Mouse (Mus musculus): ENCODE data around the gene Lrrtm1. TPM values are rescaled to one million over a fixed set of nuclear protein-coding genes. Genes with fewer than 3 reads are reported as not detected.

Gene Lrrtm1
- polyA plus RNA-seq, 1 experiment from 2014 or later: not detected

DNA sequence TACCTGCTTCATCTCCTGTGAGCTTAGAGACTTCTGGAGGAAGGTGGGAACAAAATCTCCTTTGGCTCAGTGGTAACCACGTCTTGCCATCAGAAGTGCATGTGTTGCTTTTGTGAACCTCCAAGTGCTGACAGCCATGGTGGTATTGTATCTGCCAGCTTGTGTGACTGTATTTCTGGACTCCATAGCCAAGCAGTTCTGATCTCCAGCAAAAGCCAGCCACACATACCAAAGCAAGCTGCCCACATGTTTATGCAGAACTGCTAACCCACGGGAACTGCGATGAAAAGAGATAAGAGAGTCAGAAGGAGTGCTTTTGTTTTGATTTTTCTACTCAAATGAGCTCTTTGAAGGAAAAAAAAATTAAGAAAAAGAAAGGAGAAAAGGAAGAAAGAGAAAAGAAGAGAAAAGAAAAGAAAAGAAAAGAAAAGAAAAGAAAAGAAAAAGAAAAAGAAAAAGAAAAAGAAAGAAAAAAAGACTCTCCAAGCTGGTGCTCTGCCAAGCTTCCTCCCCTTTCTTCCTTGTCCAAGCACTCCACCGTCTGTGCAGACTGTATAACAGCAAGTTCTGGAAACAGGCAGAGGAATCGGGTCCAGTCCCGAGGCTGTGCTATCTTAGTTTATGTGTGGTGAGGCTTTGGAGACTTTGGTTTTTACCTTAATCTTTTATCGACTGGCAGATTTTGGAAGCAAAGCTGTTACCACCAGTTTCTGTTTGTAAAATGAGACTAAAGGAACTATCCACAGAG is 15.0 kb downstream of the Lrrtm1 start:
- H3K27ac ChIP-seq: no peak overlapping the region
- no peak overlapping the region for H3K4me3 ChIP-seq (ENCODE audit: inconsistent target)
- WGBS (ENCODE audit: missing documents): 34% methylated on average over 7 of the region's 7 CpGs
- H3K79me2 ChIP-seq (ENCODE audit: inconsistent target): no peaks in the 10 kb centered on the region
- no peaks in the 10 kb centered on the region for H3K36me3 ChIP-seq (ENCODE audit: inconsistent target)

DNA sequence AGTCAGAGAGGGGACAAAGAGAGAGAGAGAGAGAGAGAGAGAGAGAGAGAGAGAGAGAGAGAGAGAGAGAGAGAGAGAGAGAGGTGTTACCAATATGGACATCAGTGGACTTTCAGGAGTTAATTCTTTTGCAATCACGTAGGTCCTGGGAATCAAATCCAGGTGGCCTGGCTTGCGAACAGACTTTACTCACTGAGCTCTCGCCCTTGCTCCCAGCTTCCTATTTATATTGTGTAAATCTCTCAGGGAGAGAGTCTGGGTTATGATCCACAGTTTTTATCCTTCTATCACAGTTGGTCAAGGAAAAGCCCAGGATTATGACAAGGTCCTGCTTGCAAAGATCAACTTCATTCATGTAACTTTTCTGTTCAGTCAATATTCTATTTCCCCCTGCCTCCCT is 22.7 kb downstream of the Lrrtm1 start:
- no peak overlapping the region for H3K27ac ChIP-seq
- no peaks in the 10 kb centered on the region for H3K36me3 ChIP-seq (ENCODE audit: inconsistent target)
- no peak overlapping the region for H3K4me3 ChIP-seq (ENCODE audit: inconsistent target)
- 87% methylated on average over 3 of the region's 3 CpGs for WGBS (ENCODE audit: missing documents)
- no peaks in the 10 kb centered on the region for H3K79me2 ChIP-seq (ENCODE audit: inconsistent target)

DNA sequence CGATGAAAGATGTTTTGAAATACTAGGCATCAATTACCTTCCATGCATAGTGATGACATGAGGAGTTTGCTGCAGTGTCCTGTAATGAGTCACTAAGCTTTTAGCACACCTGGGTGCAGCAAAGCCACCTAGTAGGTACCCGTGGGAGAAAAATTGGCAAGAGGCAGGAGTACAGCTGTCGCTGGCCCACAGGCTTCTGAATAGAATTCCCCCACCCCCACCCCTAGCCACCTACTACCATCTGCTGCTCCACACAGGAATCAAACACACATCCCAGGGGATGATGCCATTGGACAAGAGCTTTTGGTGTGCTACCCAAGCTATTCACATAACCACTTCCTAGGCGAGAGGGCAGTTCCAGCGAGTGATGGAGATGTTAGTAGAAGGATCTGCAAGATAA is 36.3 kb downstream of the Lrrtm1 start:
- no peaks in the 10 kb centered on the region for H3K36me3 ChIP-seq (ENCODE audit: inconsistent target)
- no peak overlapping the region for H3K4me3 ChIP-seq (ENCODE audit: inconsistent target)
- H3K79me2 ChIP-seq (ENCODE audit: inconsistent target): no peaks in the 10 kb centered on the region
- no peak overlapping the region for H3K27ac ChIP-seq
- WGBS (ENCODE audit: missing documents): 94% methylated on average over 5 of the region's 5 CpGs

DNA sequence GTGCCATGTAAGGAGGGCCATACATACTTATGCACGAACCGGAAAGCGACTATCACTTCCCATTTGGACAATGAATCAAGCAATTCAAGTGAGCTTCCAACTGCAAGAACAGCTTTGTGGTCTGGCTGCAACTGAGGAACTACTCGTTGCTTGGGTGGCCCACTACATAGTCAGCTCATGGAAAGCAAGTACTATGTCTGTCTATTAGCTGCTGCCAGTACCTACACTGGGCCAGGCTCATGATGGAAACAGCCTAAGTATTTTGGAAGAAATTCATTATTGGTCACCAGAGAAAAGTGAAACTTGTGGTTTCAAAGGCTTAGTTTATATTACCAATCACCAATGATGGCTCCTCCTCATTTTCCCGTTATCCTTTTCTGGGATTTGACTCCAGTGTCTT is 43.8 kb downstream of the Lrrtm1 start:
- Histone ChIP-seq H3K27ac (no peak overlapping the region), H3K4me3 (ENCODE audit: inconsistent target) (no peak overlapping the region), H3K79me2 (ENCODE audit: inconsistent target) (no peaks in the 10 kb centered on the region), H3K36me3 (ENCODE audit: inconsistent target) (no peaks in the 10 kb centered on the region)
- 81% methylated on average over 5 of the region's 5 CpGs for WGBS (ENCODE audit: missing documents)

DNA sequence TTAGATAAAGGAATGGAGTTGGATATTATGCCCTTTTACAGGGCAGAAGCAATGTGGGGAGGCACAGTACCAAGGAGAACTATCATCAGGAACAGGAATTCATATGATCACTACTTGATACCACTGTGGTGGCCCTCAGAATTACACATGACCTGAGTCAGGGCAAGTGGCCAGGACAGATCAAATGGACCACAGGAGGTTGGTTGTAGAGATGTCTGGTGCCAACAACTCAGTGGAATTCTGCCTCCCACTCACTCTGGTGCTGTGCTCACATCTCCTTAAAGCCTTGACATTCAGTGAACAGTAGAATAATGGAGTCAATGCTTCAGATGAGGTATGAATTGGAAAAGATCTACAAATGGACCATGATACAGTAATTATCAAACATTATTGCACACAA is 45.9 kb downstream of the Lrrtm1 start:
- H3K79me2 ChIP-seq (ENCODE audit: inconsistent target): no peaks in the 10 kb centered on the region
- H3K36me3 ChIP-seq (ENCODE audit: inconsistent target): no peaks in the 10 kb centered on the region
- H3K4me3 ChIP-seq (ENCODE audit: inconsistent target): no peak overlapping the region
- H3K27ac ChIP-seq: no peak overlapping the region

DNA sequence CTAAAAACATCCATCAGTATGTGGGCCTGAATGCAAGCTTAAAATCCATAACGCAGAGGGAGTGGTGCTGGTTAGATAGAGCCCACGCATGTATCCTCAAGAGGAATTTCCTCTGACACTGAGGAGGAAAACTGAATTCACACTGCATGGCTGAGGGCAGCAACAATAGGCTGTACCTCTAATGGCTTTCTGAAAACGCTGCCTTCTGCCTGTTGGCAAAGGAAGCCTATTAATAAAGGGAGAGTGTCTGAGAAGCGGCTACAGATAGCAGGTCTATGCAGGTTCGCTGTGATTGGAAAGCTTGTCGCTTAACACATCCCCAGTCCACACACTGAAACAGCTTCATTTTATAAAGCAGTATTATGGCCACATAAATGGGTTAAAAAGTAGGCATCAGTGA is 48.9 kb downstream of the Lrrtm1 start:
- Histone ChIP-seq H3K36me3 (ENCODE audit: inconsistent target) (no peaks in the 10 kb centered on the region), H3K27ac (no peak overlapping the region), H3K79me2 (ENCODE audit: inconsistent target) (no peaks in the 10 kb centered on the region), H3K4me3 (ENCODE audit: inconsistent target) (no peak overlapping the region)
- WGBS (ENCODE audit: missing documents): 79% methylated on average over 6 of the region's 6 CpGs

DNA sequence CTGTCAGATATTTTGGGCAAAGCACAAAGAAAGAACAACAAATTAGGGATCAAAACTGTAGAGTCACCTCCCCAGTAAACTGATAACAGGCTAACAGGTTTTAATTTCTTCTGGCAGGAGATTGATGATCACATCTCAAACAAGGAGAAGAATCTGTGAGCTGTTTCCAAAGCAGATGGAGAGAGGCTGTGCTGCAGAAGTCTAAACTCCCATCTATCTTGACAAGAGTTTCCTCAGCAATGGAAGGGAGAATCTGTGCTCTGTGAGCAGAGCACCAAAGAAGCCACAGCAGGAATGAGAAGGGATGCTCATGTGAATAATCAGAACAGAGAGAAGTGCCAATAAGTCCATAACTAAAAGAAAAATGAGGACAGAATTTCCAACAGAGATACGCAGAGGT is 58.8 kb downstream of the Lrrtm1 start:
- no peaks in the 10 kb centered on the region for H3K79me2 ChIP-seq (ENCODE audit: inconsistent target)
- H3K36me3 ChIP-seq (ENCODE audit: inconsistent target): no peaks in the 10 kb centered on the region
- WGBS (ENCODE audit: missing documents): 73% methylated on average over 1 of the region's 1 CpGs
- H3K27ac ChIP-seq: no peak overlapping the region
- H3K4me3 ChIP-seq (ENCODE audit: inconsistent target): no peak overlapping the region

DNA sequence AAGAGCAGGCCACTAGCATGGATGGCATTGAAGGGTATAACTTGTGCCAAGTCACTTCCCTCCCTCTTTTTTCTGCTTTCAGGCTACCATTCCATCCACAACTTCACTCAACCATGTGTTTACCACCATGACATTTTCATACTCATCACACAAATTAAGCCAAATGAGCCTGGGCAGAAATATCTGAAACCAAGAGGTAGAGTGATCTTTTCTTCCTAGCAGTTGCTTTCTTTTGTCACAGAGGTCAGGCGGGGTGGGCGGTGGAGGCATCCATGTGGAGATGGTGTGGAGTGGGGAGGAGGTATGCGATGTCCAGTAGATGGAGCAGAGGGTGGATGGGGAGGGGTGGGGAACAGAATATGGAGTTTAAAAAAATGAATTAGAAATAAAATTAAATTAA is 64.3 kb downstream of the Lrrtm1 start:
- Histone ChIP-seq H3K79me2 (ENCODE audit: inconsistent target) (no peaks in the 10 kb centered on the region), H3K36me3 (ENCODE audit: inconsistent target) (no peaks in the 10 kb centered on the region), H3K4me3 (ENCODE audit: inconsistent target) (no peak overlapping the region), H3K27ac (no peak overlapping the region)
- 100% methylated on average over 3 of the region's 3 CpGs for WGBS (ENCODE audit: missing documents)
